Mouse (Mus musculus): ENCODE data around the gene Hectd2. TPM values are rescaled to one million over a fixed set of nuclear protein-coding genes. Genes with fewer than 3 reads are reported as not detected.

Gene Hectd2
- polyA plus RNA-seq, 1 experiment from 2014 or later, result 1.3 TPM

DNA sequence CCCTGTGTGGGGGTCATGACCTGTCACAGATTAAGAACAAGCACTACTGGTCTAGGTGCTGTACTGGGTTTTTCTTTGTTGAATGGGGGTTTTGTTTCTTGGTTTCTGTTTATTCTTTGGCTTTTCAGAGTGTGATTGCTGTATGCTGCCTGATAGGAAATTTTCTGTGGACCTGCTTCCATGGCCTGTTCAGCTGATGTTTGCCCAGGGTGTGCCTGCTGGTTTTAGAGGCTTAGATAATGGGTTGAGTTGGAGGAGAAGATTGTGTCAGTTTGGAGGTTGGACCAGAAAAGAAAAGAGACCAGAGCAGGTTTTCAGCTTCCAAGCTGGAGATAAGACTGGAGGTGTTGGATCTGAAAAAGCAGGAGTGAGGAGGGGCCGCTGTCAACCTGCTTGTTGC, 40.0 kb downstream of the Hectd2 start:
- no peaks in the 10 kb centered on the region for H3K4me1 ChIP-seq (ENCODE audit: control insufficient read depth, insufficient read depth, low read length)
- H3K9me3 ChIP-seq (ENCODE audit: control insufficient read depth, low read length), result no peaks in the 10 kb centered on the region
- 63% methylated on average over 1 of the region's 1 CpGs for WGBS
- H3K4me3 ChIP-seq (ENCODE audit: low read length), result no peak overlapping the region
- H3K9ac ChIP-seq (ENCODE audit: low read depth, low read length), result no peak overlapping the region
- no peak overlapping the region for H3K27ac ChIP-seq (ENCODE audit: low read length)
- no peak; the same call in 1 of the 2 replicates for ATAC-seq
- H3K36me3 ChIP-seq (ENCODE audit: control insufficient read depth, insufficient read depth, low read length), result no peaks in the 10 kb centered on the region
- H3K27me3 ChIP-seq (replicated peaks; ENCODE audit: control insufficient read depth, insufficient read depth, low read length), result no peaks in the 10 kb centered on the region
- H3K4me2 ChIP-seq (ENCODE audit: low read depth, low read length), result no peak overlapping the region

DNA sequence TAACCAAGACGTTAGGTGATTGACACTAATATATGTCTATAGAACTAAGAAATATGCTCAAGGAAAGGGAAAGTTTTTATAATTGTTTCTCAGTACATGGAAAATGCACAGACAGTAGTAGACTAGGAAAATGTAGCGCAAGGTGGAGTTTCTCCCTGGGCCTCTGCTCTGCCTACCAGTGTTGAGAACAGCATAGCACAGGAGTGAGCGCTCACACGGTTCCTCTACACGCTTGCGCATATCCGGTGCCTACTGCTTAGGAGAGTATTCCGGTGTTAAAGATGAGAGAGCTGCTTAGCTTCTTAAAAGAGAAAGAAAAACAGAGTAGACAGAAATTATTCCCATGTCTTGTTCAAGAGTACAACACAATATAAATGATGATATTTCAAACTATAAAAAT, 47.4 kb downstream of the Hectd2 start:
- ATAC-seq, result no peak
- Histone ChIP-seq H3K4me1 (ENCODE audit: control insufficient read depth, insufficient read depth, low read length) (no peaks in the 10 kb centered on the region), H3K27ac (ENCODE audit: low read length) (no peak overlapping the region), H3K36me3 (ENCODE audit: control insufficient read depth, insufficient read depth, low read length) (no peaks in the 10 kb centered on the region), H3K4me2 (ENCODE audit: low read depth, low read length) (no peak overlapping the region), H3K27me3 (replicated peaks; ENCODE audit: control insufficient read depth, insufficient read depth, low read length) (no peaks in the 10 kb centered on the region), H3K4me3 (ENCODE audit: low read length) (no peak overlapping the region), H3K9ac (ENCODE audit: low read depth, low read length) (no peak overlapping the region), H3K9me3 (ENCODE audit: control insufficient read depth, low read length) (no peaks in the 10 kb centered on the region)
- WGBS, result 94% methylated on average over 8 of the region's 8 CpGs

DNA sequence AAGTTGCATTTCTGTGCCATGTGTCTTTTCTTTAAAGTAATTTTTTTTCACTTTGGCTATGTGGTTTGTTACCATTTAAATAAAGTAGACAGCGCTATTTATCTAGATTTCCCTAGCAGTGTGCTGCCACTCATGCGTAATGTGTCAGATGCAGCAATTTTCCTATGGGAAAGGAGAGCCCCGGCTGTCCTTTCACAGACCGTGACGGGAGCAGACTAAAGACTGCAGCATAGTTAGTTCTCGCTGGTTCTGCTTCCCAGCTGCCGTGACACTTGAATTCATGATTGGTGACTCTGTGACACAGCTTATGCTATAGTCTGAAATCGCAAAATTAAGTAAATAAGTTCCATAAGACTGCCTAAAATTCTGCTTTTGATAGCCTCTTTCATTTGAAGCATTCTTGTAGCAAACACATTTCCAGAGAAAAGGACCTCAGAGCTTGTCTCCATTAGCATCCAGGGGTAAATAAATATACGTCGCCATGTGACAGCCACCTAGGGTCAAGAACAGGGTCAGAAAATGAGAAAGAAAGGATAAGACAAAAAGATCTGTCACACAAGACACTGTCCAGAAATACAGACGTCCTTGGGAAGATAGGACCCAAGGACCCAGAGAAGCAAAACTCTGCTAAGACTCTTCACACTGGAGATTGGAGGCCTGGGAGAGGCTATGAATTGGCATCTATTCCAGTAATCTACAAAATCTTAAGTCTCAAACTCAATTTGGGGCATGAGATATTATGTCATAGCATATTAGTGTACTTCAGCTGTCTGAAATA, 48.3 kb downstream of the Hectd2 start:
- H3K4me3 ChIP-seq (ENCODE audit: low read length), result no peak overlapping the region
- no peaks in the 10 kb centered on the region for H3K36me3 ChIP-seq (ENCODE audit: control insufficient read depth, insufficient read depth, low read length)
- no peaks in the 10 kb centered on the region for H3K4me1 ChIP-seq (ENCODE audit: control insufficient read depth, insufficient read depth, low read length)
- WGBS, result 64% methylated on average over 11 of the region's 11 CpGs
- no peaks in the 10 kb centered on the region for H3K27me3 ChIP-seq (replicated peaks; ENCODE audit: control insufficient read depth, insufficient read depth, low read length)
- ATAC-seq, result no peak
- H3K9ac ChIP-seq (ENCODE audit: low read depth, low read length), result no peak overlapping the region
- no peak overlapping the region for H3K4me2 ChIP-seq (ENCODE audit: low read depth, low read length)
- no peaks in the 10 kb centered on the region for H3K9me3 ChIP-seq (ENCODE audit: control insufficient read depth, low read length)
- no peak overlapping the region for H3K27ac ChIP-seq (ENCODE audit: low read length)

DNA sequence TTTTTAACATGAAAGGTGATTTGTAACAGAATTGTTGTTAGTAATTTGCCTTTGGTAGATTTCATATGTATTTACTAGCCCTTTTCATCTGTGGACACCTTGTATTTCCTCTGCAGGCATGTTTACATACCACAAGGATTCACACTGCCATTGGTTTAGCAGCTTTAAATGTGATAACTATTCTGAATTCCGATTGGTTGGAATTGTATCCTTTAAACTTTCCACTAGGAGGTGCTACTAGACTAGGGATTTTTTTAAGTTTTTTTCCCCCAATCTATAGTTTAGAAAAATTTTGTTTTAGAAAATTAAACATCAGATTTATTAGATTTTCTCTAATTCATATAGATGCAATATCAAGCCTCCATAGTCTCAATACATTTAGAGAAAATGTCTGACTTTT, 51.8 kb downstream of the Hectd2 start:
- no peak for ATAC-seq
- no peaks in the 10 kb centered on the region for H3K4me1 ChIP-seq (ENCODE audit: control insufficient read depth, insufficient read depth, low read length)
- no peaks in the 10 kb centered on the region for H3K36me3 ChIP-seq (ENCODE audit: control insufficient read depth, insufficient read depth, low read length)
- WGBS, result 50% methylated on average over 1 of the region's 1 CpGs
- no peaks in the 10 kb centered on the region for H3K27me3 ChIP-seq (replicated peaks; ENCODE audit: control insufficient read depth, insufficient read depth, low read length)
- no peak overlapping the region for H3K9ac ChIP-seq (ENCODE audit: low read depth, low read length)
- H3K9me3 ChIP-seq (ENCODE audit: control insufficient read depth, low read length), result no peaks in the 10 kb centered on the region
- no peak overlapping the region for H3K4me3 ChIP-seq (ENCODE audit: low read length)
- no peak overlapping the region for H3K27ac ChIP-seq (ENCODE audit: low read length)
- H3K4me2 ChIP-seq (ENCODE audit: low read depth, low read length), result no peak overlapping the region

DNA sequence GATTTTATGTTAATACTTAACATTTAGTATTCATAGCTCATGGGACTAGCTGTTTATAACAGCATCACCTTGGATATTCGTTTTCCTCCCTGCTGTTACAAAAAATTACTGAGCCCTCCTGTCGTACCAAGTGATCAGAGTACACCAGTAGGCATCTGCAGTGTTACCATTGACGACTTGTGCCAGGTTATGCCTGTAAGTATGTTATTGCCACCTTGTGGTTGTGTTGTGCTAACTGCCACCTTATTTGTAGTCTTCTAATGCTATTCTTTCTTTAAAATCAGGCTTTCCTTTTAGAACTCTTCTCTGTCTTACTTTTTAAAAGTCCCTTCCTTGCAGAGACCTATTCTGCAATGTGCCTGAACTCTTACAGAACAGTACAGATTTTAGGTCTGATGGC, 54.8 kb downstream of the Hectd2 start:
- WGBS, result 54% methylated on average over 3 of the region's 3 CpGs
- no peak overlapping the region for H3K9ac ChIP-seq (ENCODE audit: low read depth, low read length)
- no peaks in the 10 kb centered on the region for H3K27me3 ChIP-seq (replicated peaks; ENCODE audit: control insufficient read depth, insufficient read depth, low read length)
- no peaks in the 10 kb centered on the region for H3K4me1 ChIP-seq (ENCODE audit: control insufficient read depth, insufficient read depth, low read length)
- ATAC-seq, result no peak
- H3K27ac ChIP-seq (ENCODE audit: low read length), result no peak overlapping the region
- H3K36me3 ChIP-seq (ENCODE audit: control insufficient read depth, insufficient read depth, low read length), result no peaks in the 10 kb centered on the region
- H3K9me3 ChIP-seq (ENCODE audit: control insufficient read depth, low read length), result no peaks in the 10 kb centered on the region
- H3K4me2 ChIP-seq (ENCODE audit: low read depth, low read length), result no peak overlapping the region
- no peak overlapping the region for H3K4me3 ChIP-seq (ENCODE audit: low read length)

DNA sequence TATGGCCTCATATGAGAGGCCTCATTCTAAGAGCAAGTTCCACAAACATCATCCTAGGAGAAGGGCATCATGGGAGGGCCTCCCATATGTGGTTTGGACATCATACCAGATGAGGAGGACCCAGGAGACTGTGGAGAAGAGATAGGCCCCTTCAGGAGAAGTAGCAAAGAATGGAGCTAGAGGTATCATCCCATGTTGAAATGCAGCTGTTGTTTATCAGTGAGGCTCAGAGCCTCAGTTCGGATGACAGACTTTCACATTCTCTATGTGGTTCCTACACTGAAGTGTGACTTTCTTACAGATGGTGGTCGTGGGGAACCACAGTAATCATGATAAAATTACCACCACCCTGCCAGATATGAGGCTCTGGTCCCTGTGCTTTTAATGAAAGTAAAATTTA, 55.9 kb downstream of the Hectd2 start:
- Histone ChIP-seq H3K4me3 (ENCODE audit: low read length) (no peak overlapping the region), H3K9ac (ENCODE audit: low read depth, low read length) (no peak overlapping the region), H3K27me3 (replicated peaks; ENCODE audit: control insufficient read depth, insufficient read depth, low read length) (no peaks in the 10 kb centered on the region), H3K9me3 (ENCODE audit: control insufficient read depth, low read length) (no peaks in the 10 kb centered on the region), H3K4me1 (ENCODE audit: control insufficient read depth, insufficient read depth, low read length) (no peaks in the 10 kb centered on the region), H3K27ac (ENCODE audit: low read length) (no peak overlapping the region), H3K36me3 (ENCODE audit: control insufficient read depth, insufficient read depth, low read length) (no peaks in the 10 kb centered on the region), H3K4me2 (ENCODE audit: low read depth, low read length) (no peak overlapping the region)
- no peak for ATAC-seq
- 73% methylated on average over 2 of the region's 2 CpGs for WGBS

DNA sequence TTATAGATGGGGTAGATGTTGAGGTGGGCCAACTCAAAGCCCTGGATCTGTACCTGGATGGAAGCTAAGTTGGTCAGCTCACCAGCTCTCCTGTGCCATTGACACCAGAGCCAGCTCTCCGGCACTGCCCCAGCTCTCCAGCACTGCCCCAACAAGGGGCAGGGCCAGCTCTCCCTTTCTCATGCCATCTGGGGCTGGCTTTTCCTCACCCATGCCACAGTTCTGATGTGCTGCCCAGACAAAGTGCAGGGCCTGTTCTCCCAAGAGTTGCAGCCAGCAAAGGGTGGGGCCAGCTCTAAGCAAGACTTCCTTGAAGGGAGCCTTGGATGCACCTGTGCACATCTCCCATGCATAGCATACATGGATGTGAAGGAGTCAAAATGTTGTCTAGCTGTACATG, 71.5 kb downstream of the Hectd2 start:
- 100% methylated on average over 1 of the region's 1 CpGs for WGBS
- H3K9me3 ChIP-seq (ENCODE audit: control insufficient read depth, low read length), result no peaks in the 10 kb centered on the region
- H3K9ac ChIP-seq (ENCODE audit: low read depth, low read length), result no peak overlapping the region
- no peak for ATAC-seq
- no peak overlapping the region for H3K27ac ChIP-seq (ENCODE audit: low read length)
- H3K4me1 ChIP-seq (ENCODE audit: control insufficient read depth, insufficient read depth, low read length), result no peaks in the 10 kb centered on the region
- H3K4me2 ChIP-seq (ENCODE audit: low read depth, low read length), result no peak overlapping the region
- H3K36me3 ChIP-seq (ENCODE audit: control insufficient read depth, insufficient read depth, low read length), result no peaks in the 10 kb centered on the region
- no peak overlapping the region for H3K4me3 ChIP-seq (ENCODE audit: low read length)
- H3K27me3 ChIP-seq (replicated peaks; ENCODE audit: control insufficient read depth, insufficient read depth, low read length), result no peaks in the 10 kb centered on the region

DNA sequence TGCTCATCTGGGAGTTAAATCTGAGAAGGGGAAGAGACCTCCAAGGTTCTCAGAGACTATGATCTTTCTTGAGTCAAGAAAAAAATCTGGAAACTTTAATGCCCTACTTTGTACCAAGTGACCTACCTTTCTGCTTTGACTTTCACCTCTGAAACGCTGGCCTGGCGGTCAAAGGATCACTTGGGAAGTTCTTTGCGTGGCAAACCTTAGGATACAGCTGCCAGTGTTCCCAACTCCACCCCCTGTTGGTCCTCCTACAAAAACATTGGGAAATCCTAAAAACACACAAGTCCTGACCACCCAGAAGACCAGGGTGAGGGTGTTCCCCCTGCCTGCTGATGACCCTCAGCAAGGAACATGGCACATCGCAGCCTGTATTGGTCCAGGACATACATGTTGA, 72.4 kb downstream of the Hectd2 start:
- ATAC-seq, result no peak
- no peak overlapping the region for H3K9ac ChIP-seq (ENCODE audit: low read depth, low read length)
- H3K36me3 ChIP-seq (ENCODE audit: control insufficient read depth, insufficient read depth, low read length), result no peaks in the 10 kb centered on the region
- H3K9me3 ChIP-seq (ENCODE audit: control insufficient read depth, low read length), result no peaks in the 10 kb centered on the region
- 93% methylated on average over 4 of the region's 4 CpGs for WGBS
- no peak overlapping the region for H3K27ac ChIP-seq (ENCODE audit: low read length)
- no peak overlapping the region for H3K4me2 ChIP-seq (ENCODE audit: low read depth, low read length)
- no peak overlapping the region for H3K4me3 ChIP-seq (ENCODE audit: low read length)
- H3K27me3 ChIP-seq (replicated peaks; ENCODE audit: control insufficient read depth, insufficient read depth, low read length), result no peaks in the 10 kb centered on the region
- no peaks in the 10 kb centered on the region for H3K4me1 ChIP-seq (ENCODE audit: control insufficient read depth, insufficient read depth, low read length)

DNA sequence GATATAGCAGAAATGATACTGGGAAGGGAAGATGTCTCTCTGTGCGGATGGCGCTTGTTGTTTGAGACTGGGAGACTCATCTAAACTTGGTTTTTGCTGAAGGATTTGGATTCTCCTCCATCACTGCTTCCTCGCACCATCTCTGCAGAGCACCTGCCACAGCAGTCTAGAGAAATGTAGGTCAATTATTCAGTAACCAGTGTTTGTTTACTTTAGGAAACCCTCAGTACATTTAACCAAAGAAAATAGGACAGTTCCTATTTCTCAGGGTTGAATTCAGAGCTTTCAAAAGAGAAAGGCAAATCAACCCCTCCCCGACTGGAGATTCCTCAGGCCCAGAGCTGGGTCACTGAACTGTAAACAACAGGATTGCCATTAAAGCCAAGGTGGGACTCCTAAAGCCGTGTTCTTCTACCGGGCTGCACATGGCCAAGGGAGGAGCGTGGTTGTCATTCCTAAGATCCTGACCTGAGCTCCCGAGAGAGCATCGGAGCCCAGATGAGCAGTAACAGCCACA, 75.0 kb downstream of the Hectd2 start:
- no peaks in the 10 kb centered on the region for H3K27me3 ChIP-seq (replicated peaks; ENCODE audit: control insufficient read depth, insufficient read depth, low read length)
- no peaks in the 10 kb centered on the region for H3K4me1 ChIP-seq (ENCODE audit: control insufficient read depth, insufficient read depth, low read length)
- no peak overlapping the region for H3K4me3 ChIP-seq (ENCODE audit: low read length)
- no peak for ATAC-seq
- no peaks in the 10 kb centered on the region for H3K36me3 ChIP-seq (ENCODE audit: control insufficient read depth, insufficient read depth, low read length)
- H3K4me2 ChIP-seq (ENCODE audit: low read depth, low read length), result no peak overlapping the region
- H3K9me3 ChIP-seq (ENCODE audit: control insufficient read depth, low read length), result no peaks in the 10 kb centered on the region
- WGBS, result 47% methylated on average over 9 of the region's 9 CpGs
- H3K27ac ChIP-seq (ENCODE audit: low read length), result no peak overlapping the region
- H3K9ac ChIP-seq (ENCODE audit: low read depth, low read length), result no peak overlapping the region

DNA sequence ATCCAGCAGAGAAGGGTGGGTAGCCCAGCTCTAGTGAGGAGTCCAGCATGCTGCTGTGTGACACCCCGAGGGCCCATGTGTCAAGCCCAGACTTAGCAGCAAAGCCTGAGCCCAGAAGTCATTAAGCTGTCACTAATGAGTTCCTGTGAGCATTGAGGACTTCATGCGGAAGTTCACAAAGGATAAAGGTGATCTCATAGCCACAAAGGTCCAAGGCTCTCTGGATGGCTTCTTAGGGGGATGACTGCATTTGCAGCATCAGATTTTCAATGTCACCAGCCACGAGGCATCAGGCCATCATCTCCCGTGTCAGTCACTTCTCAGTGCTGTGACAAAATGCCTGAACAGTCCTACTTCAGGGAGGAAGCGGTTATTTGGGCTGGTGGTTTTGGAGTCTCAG, 75.9 kb downstream of the Hectd2 start:
- H3K27ac ChIP-seq (ENCODE audit: low read length), result no peak overlapping the region
- ATAC-seq, result no peak
- no peaks in the 10 kb centered on the region for H3K36me3 ChIP-seq (ENCODE audit: control insufficient read depth, insufficient read depth, low read length)
- no peaks in the 10 kb centered on the region for H3K9me3 ChIP-seq (ENCODE audit: control insufficient read depth, low read length)
- 87% methylated on average over 5 of the region's 5 CpGs for WGBS
- no peak overlapping the region for H3K4me2 ChIP-seq (ENCODE audit: low read depth, low read length)
- no peak overlapping the region for H3K4me3 ChIP-seq (ENCODE audit: low read length)
- no peaks in the 10 kb centered on the region for H3K4me1 ChIP-seq (ENCODE audit: control insufficient read depth, insufficient read depth, low read length)
- H3K27me3 ChIP-seq (replicated peaks; ENCODE audit: control insufficient read depth, insufficient read depth, low read length), result no peaks in the 10 kb centered on the region
- H3K9ac ChIP-seq (ENCODE audit: low read depth, low read length), result no peak overlapping the region

Measured in intestine, embryonic 16.5 days (tissue).